Mouse (Mus musculus): ENCODE data around the gene Mfsd13b.
"Not testable (repeated sequence)": the region's sequence is repeated elsewhere in the genome, so short reads cannot be mapped to it uniquely, and the experiment has no call there.

Gene Mfsd13b

DNA sequence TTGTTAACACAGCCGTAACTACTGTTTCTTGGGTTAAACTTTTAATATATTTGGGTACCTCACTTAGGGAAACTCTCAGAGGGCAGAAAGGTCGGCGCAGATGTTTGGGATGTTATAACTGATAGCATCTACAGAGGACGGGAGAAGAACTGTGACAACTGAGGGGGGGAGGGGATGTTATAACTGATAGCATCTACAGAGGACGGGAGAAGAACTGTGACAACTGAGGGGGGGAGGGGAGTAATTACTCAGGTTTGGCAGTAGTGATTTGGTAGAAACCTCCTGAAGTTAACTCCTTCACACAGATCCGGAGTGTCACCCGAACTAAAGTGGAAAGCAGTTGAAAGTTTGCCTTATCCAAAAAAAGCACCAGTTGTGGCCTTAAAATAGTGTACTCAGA is 659 bp downstream of the Mfsd13b start:
- DNase-seq (ENCODE audit: low read depth, low spot score), result peak; percentile 47

GRCm38 (mm10) chr7:120991191-120991590 is 8.9 kb downstream of the Mfsd13b start:
- no peak for DNase-seq (ENCODE audit: low read depth, low spot score)

- no peak for DNase-seq (ENCODE audit: low read depth, low spot score)
These were observed 16.8 kb downstream of the Mfsd13b start for GRCm38 (mm10) chr7:120999021-120999530.

GRCm38 (mm10) chr7:121000065-121000822 is 17.9 kb downstream of the Mfsd13b start:
- DNase-seq (ENCODE audit: low read depth, low spot score), result no peak

- DNase-seq (ENCODE audit: low read depth, low spot score), result no peak
These were observed 19.6 kb downstream of the Mfsd13b start for GRCm38 (mm10) chr7:121001879-121002278.

GRCm38 (mm10) chr7:121002407-121002928 is 20.2 kb downstream of the Mfsd13b start:
- DNase-seq (ENCODE audit: low read depth, low spot score), result no peak

- no peak for DNase-seq (ENCODE audit: low read depth, low spot score)
These were observed 21.6 kb downstream of the Mfsd13b start for GRCm38 (mm10) chr7:121003793-121004418.

DNA sequence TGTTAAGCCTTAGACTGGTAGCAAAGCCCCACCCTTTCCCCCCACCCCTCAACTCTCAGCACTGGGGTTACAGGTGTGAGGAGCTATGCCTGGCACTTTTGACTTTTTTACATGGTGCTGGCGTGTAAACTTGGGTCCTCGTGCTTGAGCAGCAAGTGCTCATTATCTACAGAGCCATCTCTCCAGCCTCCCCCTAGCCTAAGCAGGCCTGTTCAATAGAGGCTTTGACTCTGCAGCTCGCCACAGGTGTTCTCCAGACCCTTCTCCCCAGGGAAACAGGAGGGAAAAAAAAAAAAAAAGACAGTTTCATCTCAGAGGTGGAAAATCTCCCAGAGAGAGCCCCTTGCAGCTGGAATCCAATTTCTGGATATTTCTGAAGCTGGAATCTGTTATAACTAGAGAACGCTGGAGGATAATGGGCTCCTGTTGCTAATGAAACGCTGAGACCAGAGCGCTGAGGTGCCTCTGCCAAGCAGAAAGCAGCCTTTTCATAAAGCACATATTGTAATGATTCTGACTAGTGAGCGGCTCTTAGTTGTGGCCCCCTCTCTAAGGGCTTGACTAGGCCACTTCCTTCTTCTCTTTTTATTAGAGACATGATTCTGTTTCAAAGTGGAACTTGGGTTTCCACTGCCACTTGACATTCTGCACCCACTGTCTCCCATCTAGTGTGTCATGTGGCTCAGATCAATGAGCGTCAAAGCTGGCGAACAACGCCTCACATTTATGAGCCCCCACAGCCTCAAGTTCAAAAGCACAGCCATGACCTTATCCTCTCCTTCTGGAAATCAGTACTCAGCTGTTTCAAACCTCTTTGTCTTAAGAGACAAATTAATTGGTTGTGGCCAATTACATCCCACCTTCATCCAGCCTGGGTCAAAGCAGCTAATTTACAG is 29.7 kb downstream of the Mfsd13b start:
- DNase-seq (ENCODE audit: low read depth, low spot score), result no peak

GRCm38 (mm10) chr7:121014486-121014885 is 32.2 kb downstream of the Mfsd13b start:
- no peak for DNase-seq (ENCODE audit: low read depth, low spot score)

GRCm38 (mm10) chr7:121018778-121019177 is 36.5 kb downstream of the Mfsd13b start:
- no peak for DNase-seq (ENCODE audit: low read depth, low spot score)

DNA sequence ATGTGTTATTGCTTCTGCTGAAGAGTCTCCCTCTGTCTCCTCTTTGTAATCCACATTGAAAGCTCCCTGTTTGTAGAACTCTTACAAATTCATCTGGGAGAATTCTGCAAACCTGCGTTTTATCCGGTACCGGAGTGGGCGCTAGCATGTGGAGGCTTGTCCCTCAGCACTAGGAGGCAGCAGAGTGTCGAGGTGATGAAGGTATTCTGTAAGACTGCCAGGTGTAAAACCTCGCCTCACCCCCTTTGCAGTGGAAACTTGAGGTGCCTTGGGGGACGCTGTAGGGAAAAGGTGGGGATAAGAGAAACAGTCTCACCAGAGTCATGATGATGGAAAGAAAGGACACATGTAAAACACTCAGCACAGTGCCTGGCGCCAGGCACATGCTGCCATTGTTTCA is 38.0 kb downstream of the Mfsd13b start:
- peak; percentile 57 for DNase-seq (ENCODE audit: low read depth, low spot score)

GRCm38 (mm10) chr7:121025221-121026008 is 43.1 kb downstream of the Mfsd13b start:
- DNase-seq (ENCODE audit: low read depth, low spot score), result no peak

DNA sequence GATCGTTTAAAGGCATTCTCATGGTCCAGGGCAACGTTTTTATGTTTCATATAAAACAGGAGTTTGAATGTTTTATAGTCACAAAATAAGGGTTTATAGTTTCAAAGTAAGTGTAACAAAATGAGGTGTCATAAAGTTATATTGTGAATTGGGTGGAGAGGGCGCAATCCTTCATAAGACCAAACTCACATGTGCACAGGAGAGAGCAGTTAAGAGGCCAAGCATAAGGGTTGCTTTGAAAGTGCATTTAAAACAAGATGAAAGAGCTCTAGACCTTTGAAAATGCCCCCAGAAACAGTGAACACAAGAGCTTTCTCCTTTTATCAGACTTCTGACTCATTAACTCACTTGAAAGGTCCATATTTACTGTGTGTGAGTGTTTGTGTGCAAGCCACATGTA is 44.0 kb downstream of the Mfsd13b start:
- DNase-seq (ENCODE audit: low read depth, low spot score), result no peak

DNA sequence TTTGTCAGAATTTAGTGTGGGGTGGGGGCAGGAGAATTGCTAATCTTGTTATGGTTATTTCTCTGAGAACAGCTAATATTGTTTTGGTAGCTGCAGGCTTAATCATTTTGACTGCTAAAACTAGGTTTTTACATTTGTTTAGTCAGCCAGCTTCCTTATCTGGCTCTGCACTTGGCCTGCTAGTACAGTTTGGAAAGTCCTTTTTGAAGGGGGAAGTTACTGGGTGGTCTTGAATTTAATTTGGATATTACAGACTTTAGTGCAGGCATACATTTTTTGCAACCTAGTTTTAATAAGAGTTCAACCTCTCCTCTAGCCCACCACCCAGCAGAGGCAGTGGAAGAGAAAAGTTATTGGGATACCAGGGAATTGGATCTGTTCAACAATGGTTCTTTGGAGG is 47.6 kb downstream of the Mfsd13b start:
- DNase-seq (ENCODE audit: low read depth, low spot score), result not testable (repeated sequence)

DNA sequence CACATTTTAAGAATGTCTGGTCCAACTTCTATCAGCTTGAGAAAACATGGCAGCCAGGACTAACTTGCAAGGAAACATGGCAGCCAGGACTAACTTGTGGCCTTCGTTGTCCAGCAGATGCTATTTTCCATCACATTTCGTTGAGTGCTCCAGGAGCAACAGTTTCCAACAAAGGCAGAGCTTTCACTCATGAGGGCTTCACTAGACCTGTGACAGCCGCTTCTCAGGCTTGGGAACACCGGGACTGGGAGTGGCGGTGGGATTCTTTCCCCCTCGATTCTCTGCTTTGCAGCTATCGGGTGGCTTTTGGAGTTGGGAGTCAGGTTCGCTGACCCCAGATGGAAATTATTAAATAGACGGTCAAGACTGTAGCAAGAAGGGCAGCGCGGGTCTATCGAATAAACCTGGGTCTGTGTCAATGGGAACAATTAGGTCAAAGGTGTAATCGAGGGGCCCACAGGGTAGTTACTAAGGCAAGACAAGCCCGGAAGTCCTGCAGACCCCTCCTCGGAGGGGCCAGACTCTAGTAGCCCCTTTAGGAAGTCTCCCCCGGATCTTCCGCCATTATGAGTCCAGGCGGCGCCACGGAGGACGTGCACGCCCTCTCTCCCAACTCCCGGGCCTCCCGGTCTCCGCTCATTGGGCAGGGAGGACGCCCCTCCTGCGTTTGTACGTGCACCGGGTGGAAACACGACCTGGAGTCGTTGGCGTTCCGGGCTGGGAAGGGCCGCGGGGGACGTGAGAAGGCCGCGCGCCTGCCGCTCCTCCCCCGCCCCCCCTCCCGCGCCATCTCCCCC is 51.7 kb downstream of the Mfsd13b start, which contains the start of gene Mettl9:
Mettl9 (plus strand) TSS at position 590 of the 797 bp plus-strand sequence.
- peak; percentile 96 for DNase-seq (ENCODE audit: low read depth, low spot score)

- DNase-seq (ENCODE audit: low read depth, low spot score), result no peak
These were observed 52.4 kb downstream of the Mfsd13b start for GRCm38 (mm10) chr7:121034701-121035141.

DNA sequence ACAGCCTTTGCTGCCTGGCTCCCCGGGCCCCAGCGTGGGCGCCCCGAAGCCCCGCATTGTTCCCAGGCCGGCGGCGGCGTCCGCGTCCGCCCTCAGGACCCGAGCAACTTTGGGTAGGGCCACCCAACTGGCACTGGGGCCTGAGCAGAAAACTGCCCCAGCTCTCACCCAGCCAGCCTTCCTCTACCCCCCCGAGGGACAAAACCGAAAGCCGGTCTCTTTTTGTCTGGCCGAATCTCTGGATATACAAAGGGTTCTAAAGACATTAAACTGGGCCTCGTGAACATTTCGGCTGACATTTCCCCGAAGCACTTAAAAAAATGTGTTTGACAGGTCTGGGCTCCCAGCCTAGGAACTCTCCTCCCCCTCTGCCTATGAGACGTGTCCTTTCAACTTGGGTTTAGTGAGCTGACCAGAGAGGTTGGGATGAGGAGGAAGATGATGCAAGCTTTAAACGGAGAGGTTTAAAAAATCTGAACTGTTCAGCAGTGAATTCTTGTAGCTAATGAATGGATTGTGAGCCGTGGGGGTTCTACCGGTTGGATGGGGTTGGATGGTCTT is 52.9 kb downstream of the Mfsd13b start:
- no peak for DNase-seq (ENCODE audit: low read depth, low spot score)

DNA sequence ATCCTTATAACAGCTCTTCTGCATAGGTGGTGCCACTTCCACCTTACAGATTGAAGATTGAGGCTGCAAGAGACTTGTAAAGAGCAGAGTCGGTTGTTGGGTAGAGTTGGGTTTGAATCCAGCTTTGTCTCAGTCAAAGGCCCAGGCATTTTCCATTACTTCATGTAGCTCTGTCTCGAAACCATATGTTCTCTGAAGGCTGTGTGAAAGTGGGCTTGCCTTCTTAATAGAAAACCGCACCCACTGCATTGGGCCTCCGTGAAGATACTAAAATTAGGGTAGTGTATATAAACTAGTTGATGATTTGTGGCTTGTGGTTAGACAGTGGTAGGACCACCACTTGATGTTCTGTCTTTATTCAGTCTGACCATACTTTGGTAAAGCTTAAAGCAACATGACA is 58.3 kb downstream of the Mfsd13b start:
- DNase-seq (ENCODE audit: low read depth, low spot score), result no peak

DNA sequence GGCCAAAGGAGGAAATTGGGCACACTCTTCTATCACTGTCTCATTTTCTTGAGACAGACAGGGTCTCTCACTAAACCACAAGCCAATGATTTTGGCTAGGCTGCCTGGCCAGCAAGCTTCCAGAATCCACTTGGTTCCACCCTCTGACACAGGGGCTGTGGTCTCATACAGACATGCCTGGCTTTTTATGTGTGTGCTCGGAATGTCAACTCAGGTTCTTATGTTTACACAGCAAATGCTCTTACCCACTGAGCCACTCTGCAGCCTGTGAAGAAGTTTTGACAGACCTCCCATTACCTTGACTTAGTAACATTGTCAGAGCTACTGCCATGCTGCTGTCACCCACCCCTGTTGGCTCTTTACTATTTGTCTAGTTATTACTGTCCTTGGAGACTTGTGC is 59.7 kb downstream of the Mfsd13b start:
- no peak for DNase-seq (ENCODE audit: low read depth, low spot score)

- no peak for DNase-seq (ENCODE audit: low read depth, low spot score)
These were observed 60.7 kb downstream of the Mfsd13b start for GRCm38 (mm10) chr7:121043004-121043403.

Data from CD4-positive helper T cell, adult 2 months (primary cell).